Mouse (Mus musculus): ENCODE measurements around the gene Galnt10.

DNA sequence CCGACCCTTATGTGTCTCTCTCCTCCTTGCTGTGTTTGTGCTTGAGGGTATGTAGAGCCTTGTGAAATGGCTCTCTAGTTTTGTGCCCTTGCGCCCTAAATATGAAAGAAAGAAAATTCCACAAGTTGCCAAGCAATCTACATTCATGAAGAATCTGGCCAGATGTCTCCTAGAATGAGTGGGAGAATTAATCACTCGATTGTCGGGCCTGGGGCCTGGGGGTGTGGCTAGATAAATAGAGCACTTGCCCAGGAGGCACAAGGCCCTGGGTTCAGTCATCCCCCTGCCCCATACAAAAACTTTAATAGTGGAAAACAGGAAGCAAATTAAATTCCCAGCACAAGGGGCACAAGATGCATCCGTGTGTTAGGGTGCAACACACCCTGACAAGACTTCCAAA lies 56.7 kb downstream of the Galnt10 start:
- TF ChIP-seq TAL1 (IDR thresholded peaks at IDR 0.05; ENCODE audit: low read length) (no peak), GATA1 (IDR thresholded peaks at IDR 0.05; ENCODE audit: low read length) (no peak)

Data from erythroblast, embryonic 14.5 days (primary cell).